Mouse (Mus musculus): ENCODE measurements around the gene Msmb. TPM values are rescaled to one million over a fixed set of nuclear protein-coding genes. Genes with fewer than 3 reads are reported as not detected.

Msmb gene
- total RNA-seq (2023): not detected

DNA sequence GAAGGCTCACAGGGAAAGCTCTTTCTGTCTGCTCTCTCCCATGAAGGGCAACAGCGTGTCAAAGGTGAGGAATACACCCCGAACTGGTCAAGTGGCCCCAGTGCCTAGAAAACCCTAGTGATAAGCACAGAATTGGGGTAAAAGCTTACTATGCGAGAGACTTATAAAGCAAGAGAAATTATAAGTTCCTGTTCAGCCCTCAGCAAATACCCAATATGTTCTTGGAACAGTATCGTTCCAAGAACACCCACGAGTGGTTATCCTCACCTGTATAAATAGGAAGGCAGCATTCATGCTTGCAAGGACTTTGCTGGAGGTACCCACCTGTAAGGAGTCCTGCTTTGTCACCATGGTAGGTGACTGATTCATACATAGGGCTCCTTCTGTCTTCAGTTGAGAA lies at the start of gene Msmb:
TSS of gene Msmb (plus strand) at position 301 of the 400 bp plus-strand sequence.

GRCm38 (mm10) chr14:32159690-32160246 lies 17.9 kb downstream of the Msmb start, which contains the start of gene Ncoa4:
Gene Ncoa4 (plus strand): TSS chr14:32159865.

GRCm38 (mm10) chr14:32201791-32202451 lies 60.1 kb downstream of the Msmb start, which contains the start of the genes Timm23 and Parg:
Gene Timm23 (minus strand): TSS chr14:32201898.
Gene Parg (plus strand): TSS chr14:32201949.

Other genes with a start within 250 kb of the Msmb start
- gene Galnt15, start 113.0 kb upstream of the Msmb start, total RNA-seq (2023): not detected
- 12.0 TPM for gene Oxnad1, start 56.6 kb upstream of the Msmb start, total RNA-seq (2023)
- gene Dph3, start 56.3 kb upstream of the Msmb start, total RNA-seq (2023): 65.1 TPM
- gene Ncoa4, start 17.8 kb downstream of the Msmb start, total RNA-seq (2023): 95.6 TPM
- 88.2 TPM for gene Timm23, start 59.9 kb downstream of the Msmb start, total RNA-seq (2023)
- gene Parg, start 59.9 kb downstream of the Msmb start, total RNA-seq (2023): 65.6 TPM
- gene Ogdhl, start 180.0 kb downstream of the Msmb start, total RNA-seq (2023): 0.18 TPM
- gene 1700024G13Rik, start 246.4 kb downstream of the Msmb start, total RNA-seq (2023): not detected

Data from CD8-positive naive resting alpha-beta T cell, adult 57 days (primary cell).